ENCODE assay signal across 8 mouse cellular contexts in the genomic region with DNA sequence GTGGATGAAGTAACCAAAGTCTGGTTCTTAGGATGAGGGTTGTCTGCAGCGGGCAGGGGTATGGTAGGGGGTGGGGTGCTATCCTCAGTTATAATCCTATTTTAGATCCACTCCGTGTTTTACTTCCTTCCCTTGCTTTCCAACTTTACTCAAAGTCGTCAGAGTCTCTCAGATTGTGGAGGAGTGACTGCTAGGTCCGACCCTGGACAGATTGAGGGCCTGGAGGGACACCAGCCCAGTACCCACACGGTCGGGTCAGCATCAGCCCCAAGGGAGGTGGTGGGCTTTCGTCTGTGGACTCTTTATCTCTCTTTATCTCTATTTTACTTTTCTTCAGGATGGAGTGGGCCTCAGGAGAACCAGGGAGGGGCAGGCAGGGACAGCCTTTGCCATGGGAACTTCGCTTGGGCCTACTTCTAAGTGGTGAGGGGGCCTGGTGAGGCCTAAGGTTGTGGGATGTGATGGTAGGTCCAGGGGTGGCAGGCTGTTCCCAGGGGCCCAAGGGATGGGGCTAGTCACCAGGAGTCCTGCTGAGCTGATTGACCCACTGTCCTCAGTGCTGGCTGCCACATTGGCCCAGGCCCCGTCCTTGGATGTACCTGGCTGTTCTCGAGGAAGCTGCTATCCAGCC. TPM values are rescaled to one million over a fixed set of nuclear protein-coding genes. Genes with fewer than 3 reads are reported as not detected.
A peak's percentile ranks its signal among the peaks of the same experiment; 100 is the strongest.
DNase-seq lines count a peak whose midpoint lies in the region; ATAC-seq and TF ChIP-seq lines count a peak whose summit lies in the region.

A gene (plus strand): TSS at position 16 of the 631 bp plus-strand sequence.

- 18% methylated on average over 10 of the region's 10 CpGs for WGBS in hindbrain, embryonic 14.5 days
- 10% methylated on average over 10 of the region's 10 CpGs for WGBS in midbrain, embryonic 14.5 days

- H3K4me1 ChIP-seq in G1E (ENCODE audit: insufficient read depth, low read depth, low read length): peaks cover 22% of the 10 kb centered on the region
- H3K4me1 ChIP-seq in hindbrain, embryonic 14.5 days (replicated peaks; ENCODE audit: control insufficient read depth, insufficient read depth, low read length): peaks cover 10% of the 10 kb centered on the region
- peaks cover 15% of the 10 kb centered on the region for H3K4me1 ChIP-seq in midbrain, embryonic 14.5 days (ENCODE audit: control insufficient read depth, insufficient read depth, low read length)

- no peaks in the 10 kb centered on the region for H3K36me3 ChIP-seq in G1E (replicated peaks)
- H3K36me3 ChIP-seq in hindbrain, embryonic 14.5 days (replicated peaks; ENCODE audit: control insufficient read depth, insufficient read depth): no peaks in the 10 kb centered on the region; the same call in 1 of the 2 replicates
- H3K36me3 ChIP-seq in midbrain, embryonic 14.5 days (ENCODE audit: control insufficient read depth, insufficient read depth, low read length): no peaks in the 10 kb centered on the region

- H3K4me2 ChIP-seq in hindbrain, embryonic 14.5 days (replicated peaks): peak within 1 kb of the TSS; percentile 53
- H3K4me2 ChIP-seq in midbrain, embryonic 14.5 days (ENCODE audit: low read length): peak within 1 kb of the TSS; percentile 56

- H3K27me3 ChIP-seq in G1E (ENCODE audit: insufficient read depth, low read length): peaks cover 73% of the 10 kb centered on the region
- H3K27me3 ChIP-seq in hindbrain, embryonic 14.5 days (ENCODE audit: control insufficient read depth, insufficient read depth, low read length): no peaks in the 10 kb centered on the region
- H3K27me3 ChIP-seq in midbrain, embryonic 14.5 days (ENCODE audit: control insufficient read depth, insufficient read depth, low read length): no peaks in the 10 kb centered on the region

- H3K27ac ChIP-seq in gastrocnemius, adult 2 months: peak within 1 kb of the TSS; percentile 96
- peak within 1 kb of the TSS; percentile 63; the same call in 1 of the 2 replicates for H3K27ac ChIP-seq in hindbrain, embryonic 14.5 days
- peak within 1 kb of the TSS; percentile 55 for H3K27ac ChIP-seq in midbrain, embryonic 14.5 days (replicated peaks; ENCODE audit: low read depth, low read length)

- no peak for TF ChIP-seq CTCF in G1E (IDR thresholded peaks at IDR 0.05; ENCODE audit: low read depth, low read length)
- no peak for TF ChIP-seq CTCF in gastrocnemius, adult 2 months (IDR thresholded peaks at IDR 0.05)

- peak within 1 kb of the TSS; percentile 44; the same call in 1 of the 2 replicates for H3K4me3 ChIP-seq in G1E (ENCODE audit: low read depth, low read length)
- peak within 1 kb of the TSS; percentile 86 for H3K4me3 ChIP-seq in gastrocnemius, adult 2 months
- peak within 1 kb of the TSS; percentile 34 for H3K4me3 ChIP-seq in hindbrain, embryonic 14.5 days (replicated peaks; ENCODE audit: low read length)
- H3K4me3 ChIP-seq in midbrain, embryonic 14.5 days (replicated peaks; ENCODE audit: low read depth, low read length): peak within 1 kb of the TSS; percentile 27

- no peaks in the 10 kb centered on the region for H3K9me3 ChIP-seq in G1E (replicated peaks)
- H3K9me3 ChIP-seq in hindbrain, embryonic 14.5 days (ENCODE audit: control insufficient read depth, low read length): no peaks in the 10 kb centered on the region
- H3K9me3 ChIP-seq in midbrain, embryonic 14.5 days (ENCODE audit: control insufficient read depth, low read length): no peaks in the 10 kb centered on the region

- intact Hi-C loops in gastrocnemius, adult 2 months (cut with DNase I): no loop called here
- intact Hi-C loops in left cerebral cortex, postnatal 4 days (cut with DNase I): no loop called here

- peak within 1 kb of the TSS; percentile 51 for H3K9ac ChIP-seq in hindbrain, embryonic 14.5 days
- H3K9ac ChIP-seq in midbrain, embryonic 14.5 days (replicated peaks; ENCODE audit: low read length): peak within 1 kb of the TSS; percentile 37; the same call in 1 of the 2 replicates

- no peak for DNase-seq in G1E (ENCODE audit: low spot score)
- DNase-seq in adrenal gland, postnatal 25 days: no peak
- peak; percentile 66 for DNase-seq in gastrocnemius, adult 2 months
- peak; percentile 85 for DNase-seq in hindbrain, embryonic 14.5 days (ENCODE audit: low spot score)
- no peak for DNase-seq in left cerebral cortex, postnatal 4 days
- peak; percentile 83 for DNase-seq in midbrain, embryonic 14.5 days
- DNase-seq in cerebellum, adult 11-12 months: no peak

- ATAC-seq in G1E (ENCODE audit: extremely low read depth, insufficient number of reproducible peaks, low FRiP score, poor library complexity, severe bottlenecking): no peak
- peak; percentile 41; the same call in 1 of the 2 replicates for ATAC-seq in hindbrain, embryonic 14.5 days (ENCODE audit: low FRiP score)
- ATAC-seq in midbrain, embryonic 14.5 days (ENCODE audit: low FRiP score, low TSS enrichment): no peak
- ATAC-seq in megakaryocyte-erythroid progenitor cell, adult 5-6 weeks (replicated peaks; ENCODE audit: low FRiP score, low TSS enrichment, poor library complexity, severe bottlenecking): no peak

RNA-seq across cellular contexts. Expression of the gene that starts here (rescaled TPM):
- 0.15 TPM in 1 of 2 replicates, not detected in the other for total RNA-seq in G1E (2014; fragmentation: Nextera tagmentation)
- 0.11 and 0.17 TPM in 2 replicates for total RNA-seq in G1E (2017)
- 0.07 TPM in 2 replicates for polyA plus RNA-seq in G1E (2012)
- total RNA-seq in adrenal gland, postnatal 25 days (2021): 114 and 134 TPM in 2 replicates
- total RNA-seq in gastrocnemius, adult 2 months (2021): 100 to 1,000 TPM; 104 to 171 TPM
- 18.9 and 19.4 TPM in 2 replicates for polyA plus RNA-seq in hindbrain, embryonic 14.5 days (2014; fragmentation: Nextera tagmentation; extraction: Ambion mirVana)
- 10 to 100 TPM; 29.2 to 29.9 TPM for total RNA-seq in left cerebral cortex, postnatal 4 days (2021)
- polyA plus RNA-seq in midbrain, embryonic 14.5 days (2014; fragmentation: Nextera tagmentation; extraction: Ambion mirVana): 9.4 and 15.9 TPM in 2 replicates
- total RNA-seq in megakaryocyte-erythroid progenitor cell, adult 5-6 weeks (2014; fragmentation: Nextera tagmentation): not detected in 2 replicates
- 0.66 TPM in 1 of 2 replicates, not detected in the other for total RNA-seq in megakaryocyte-erythroid progenitor cell, adult 5-6 weeks (2017)

Comparison
In these comparisons a context has a peak if more than half of its experiments do, and no peak if none do; other contexts are left out.
1. RNA of the gene that starts here (total RNA-seq): 104 to 171 TPM in gastrocnemius, adult 2 months, 114 to 134 TPM in adrenal gland, postnatal 25 days and 29.2 to 29.9 TPM in left cerebral cortex, postnatal 4 days; 0.66 TPM in megakaryocyte-erythroid progenitor cell, adult 5-6 weeks and 0.11 to 0.17 TPM in G1E; every median in the first group is over 10 times any median in the second.
2. DNase-seq: peak in gastrocnemius, adult 2 months (single experiment), hindbrain, embryonic 14.5 days (single experiment) and midbrain, embryonic 14.5 days (single experiment); none in G1E (single experiment), adrenal gland, postnatal 25 days (single experiment), left cerebral cortex, postnatal 4 days (single experiment) and cerebellum, adult 11-12 months (single experiment).
3. H3K4me3 ChIP-seq: peak in every context shown above with its lines; median percentile 86 in gastrocnemius, adult 2 months; 44 in G1E; 34 in hindbrain, embryonic 14.5 days; 27 in midbrain, embryonic 14.5 days.
4. Peak in every context shown above with its lines, with median percentiles within 50 percentile points of each other: H3K27ac ChIP-seq.